Mouse (Mus musculus) ES-Bruce4 (cell line): Measurements from ENCODE around the gene Trim66. TPM values are rescaled to one million over a fixed set of nuclear protein-coding genes. Genes with fewer than 3 reads are reported as not detected.

Experiments used
- H3K27ac ChIP-seq: 2 replicates; pipeline ENCODE4 v1.5.1; 2012; ENCODE audit warnings: low read length, inconsistent platforms; ENCODE audit not compliant: insufficient read depth
- H3K27me3 ChIP-seq: 2 replicates; pipeline ENCODE4 v1.6.1; 2012; ENCODE audit warnings: mild to moderate bottlenecking, low read length, inconsistent platforms; ENCODE audit not compliant: control insufficient read depth, poor library complexity, insufficient read depth, severe bottlenecking
- H3K36me3 ChIP-seq: 2 replicates; pipeline ENCODE4 v1.6.1; 2012; ENCODE audit warnings: inconsistent platforms, mild to moderate bottlenecking, low read length, moderate library complexity; ENCODE audit not compliant: control insufficient read depth, poor library complexity, insufficient read depth, severe bottlenecking
- H3K4me1 ChIP-seq: one replicate; pipeline ENCODE4 v1.8.1; 2011; ENCODE audit warnings: low read length; ENCODE audit not compliant: control insufficient read depth, insufficient read depth
- H3K4me3 ChIP-seq: 2 replicates; pipeline ENCODE4 v1.5.1; 2011; ENCODE audit warnings: low read depth, mild to moderate bottlenecking, low read length
- H3K9ac ChIP-seq: 2 replicates; pipeline ENCODE4 v1.6.1; 2012; ENCODE audit warnings: low read depth, mild to moderate bottlenecking, inconsistent platforms; ENCODE audit not compliant: poor library complexity, severe bottlenecking
- H3K9me3 ChIP-seq: replicated peaks from 2 replicates; pipeline ENCODE4 v1.6.1; 2012; ENCODE audit warnings: mild to moderate bottlenecking, low read length, inconsistent platforms; ENCODE audit not compliant: control insufficient read depth, poor library complexity, insufficient read depth, severe bottlenecking
- CTCF ChIP-seq: IDR thresholded peaks from one replicate; pipeline ENCODE4 v1.8.1; 2011; ENCODE audit warnings: low read depth, low read length
- EP300 ChIP-seq: IDR thresholded peaks from 2 replicates; pipeline ENCODE4 v1.6.1; 2011; ENCODE audit warnings: low read depth, low read length; ENCODE audit not compliant: insufficient read depth
- POLR2A ChIP-seq: IDR thresholded peaks from one replicate; pipeline ENCODE4 v1.8.1; 2011; ENCODE audit warnings: low read length; ENCODE audit not compliant: insufficient read depth
- polyA plus RNA-seq: library from polyadenylated mRNA; stranded (reverse); fragments of >200 nt; gene quantifications from 2 replicates; pipeline ENCODE4 v1.2.4, GENCODE M21; 2011; ENCODE audit warnings: low read depth; ENCODE audit not compliant: missing spikeins, insufficient read depth, insufficient read length

The Trim66 gene
- polyA plus RNA-seq, 1 experiment, result 0.63 TPM

DNA sequence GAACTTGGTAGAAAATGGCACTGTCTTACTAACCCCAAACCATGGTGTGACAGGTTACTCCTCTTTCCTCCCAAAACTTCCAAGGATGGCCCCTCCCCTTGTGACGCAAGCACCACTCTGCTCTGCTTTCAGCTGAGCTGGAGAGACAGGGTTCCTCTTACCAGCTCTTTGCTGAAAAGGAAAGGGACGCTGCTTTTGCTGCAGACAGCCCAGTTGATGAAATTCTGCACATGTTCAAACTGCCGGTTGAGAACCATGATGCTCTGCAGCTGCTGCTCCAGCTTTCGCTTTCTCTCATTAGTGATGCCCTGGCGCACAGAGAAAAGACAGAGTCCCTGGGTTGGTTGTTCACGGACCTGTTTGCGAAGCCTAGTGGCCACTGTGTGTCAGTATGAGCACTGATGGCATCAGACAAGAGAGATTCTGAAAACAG is 27.2 kb downstream of the Trim66 start:
- Histone ChIP-seq H3K9ac (no peak overlapping the region), H3K4me3 (no peak overlapping the region), H3K4me1 (no peaks in the 10 kb centered on the region), H3K27ac (no peak overlapping the region), H3K27me3 (no peaks in the 10 kb centered on the region), H3K36me3 (no peaks in the 10 kb centered on the region), H3K9me3 (no peaks in the 10 kb centered on the region)
- no peak for TF ChIP-seq POLR2A
- TF ChIP-seq EP300, result no peak

DNA sequence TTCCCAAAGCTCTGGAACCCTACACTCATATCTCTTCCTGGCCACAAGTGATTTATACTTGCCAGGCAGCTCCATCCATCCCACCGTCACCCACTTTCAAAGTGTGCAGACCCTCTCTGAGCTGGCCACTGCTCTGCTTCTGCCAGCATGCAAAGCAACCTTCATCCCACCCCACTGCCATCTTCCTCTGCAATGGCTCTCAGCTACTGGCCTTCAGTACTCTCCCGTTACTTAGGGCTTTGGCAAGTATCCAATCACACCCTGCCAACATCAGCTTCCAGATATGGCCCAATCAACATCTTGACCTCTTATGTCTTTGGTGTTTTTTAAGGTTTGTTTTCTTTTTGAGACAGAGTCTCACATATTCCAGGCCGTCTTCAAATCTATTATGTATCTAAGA is 30.0 kb downstream of the Trim66 start:
- TF ChIP-seq POLR2A (no peak), CTCF (no peak), EP300 (no peak)
- H3K36me3 ChIP-seq, result no peaks in the 10 kb centered on the region

DNA sequence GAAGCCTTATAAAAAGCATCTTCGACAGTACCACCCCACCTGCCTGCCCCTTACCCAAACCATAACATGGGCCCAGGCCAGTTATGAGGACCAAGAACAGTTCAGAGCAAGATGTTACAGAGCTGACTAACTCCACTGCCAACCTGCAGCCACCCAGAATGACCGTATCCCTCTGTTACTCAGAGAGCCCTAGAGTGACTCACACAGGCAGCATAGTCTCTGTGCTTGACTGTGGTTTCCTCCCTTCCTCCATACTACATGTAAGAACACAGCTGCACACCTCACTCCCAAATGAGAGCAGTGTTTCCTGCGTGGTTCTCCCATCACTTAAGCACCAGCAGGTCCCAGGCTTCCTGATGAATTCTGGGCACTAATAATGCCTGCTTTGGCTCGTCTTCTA is 37.2 kb downstream of the Trim66 start:
- Histone ChIP-seq H3K36me3 (no peaks in the 10 kb centered on the region), H3K27me3 (no peaks in the 10 kb centered on the region)
- TF ChIP-seq POLR2A (no peak), CTCF (no peak), EP300 (no peak)

More for the DNA sequence above, 30.0 kb downstream of the Trim66 start:
- no peaks in the 10 kb centered on the region for H3K9me3 ChIP-seq
- H3K9ac ChIP-seq, result no peak overlapping the region
- H3K4me1 ChIP-seq, result no peaks in the 10 kb centered on the region
- H3K27ac ChIP-seq, result no peak overlapping the region
- no peaks in the 10 kb centered on the region for H3K27me3 ChIP-seq
- H3K4me3 ChIP-seq, result no peak overlapping the region

DNA sequence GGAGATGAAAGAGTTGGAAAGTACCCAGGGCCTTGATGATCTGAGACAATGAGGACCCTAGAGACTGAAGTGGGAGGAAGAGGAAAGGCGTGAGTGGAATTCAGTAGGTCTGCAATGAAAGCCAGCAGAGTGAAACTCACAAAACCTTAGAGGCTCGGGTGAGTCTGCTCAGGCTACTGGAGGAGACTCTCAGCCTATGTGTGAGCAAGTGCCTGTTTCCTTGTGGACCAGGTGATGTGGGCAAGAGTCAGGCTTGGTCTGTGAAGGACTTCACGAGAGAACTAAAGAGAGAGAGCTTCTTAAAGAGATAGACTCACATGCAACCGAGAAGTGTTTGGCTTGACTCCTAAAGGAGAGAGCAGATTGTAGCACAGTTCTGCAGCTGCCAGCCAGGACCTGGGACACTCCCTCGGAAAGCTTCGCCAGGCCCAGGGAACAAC is 39.7 kb downstream of the Trim66 start:
- Histone ChIP-seq H3K36me3 (no peaks in the 10 kb centered on the region), H3K27ac (no peak overlapping the region), H3K9me3 (no peaks in the 10 kb centered on the region), H3K4me3 (no peak overlapping the region), H3K4me1 (no peaks in the 10 kb centered on the region), H3K27me3 (no peaks in the 10 kb centered on the region), H3K9ac (no peak overlapping the region)
- TF ChIP-seq CTCF (no peak), EP300 (no peak), POLR2A (no peak)

More for the DNA sequence above, 37.2 kb downstream of the Trim66 start:
- Histone ChIP-seq H3K9ac (no peak overlapping the region), H3K9me3 (no peaks in the 10 kb centered on the region), H3K27ac (no peak overlapping the region), H3K4me1 (no peaks in the 10 kb centered on the region), H3K4me3 (no peak overlapping the region)

DNA sequence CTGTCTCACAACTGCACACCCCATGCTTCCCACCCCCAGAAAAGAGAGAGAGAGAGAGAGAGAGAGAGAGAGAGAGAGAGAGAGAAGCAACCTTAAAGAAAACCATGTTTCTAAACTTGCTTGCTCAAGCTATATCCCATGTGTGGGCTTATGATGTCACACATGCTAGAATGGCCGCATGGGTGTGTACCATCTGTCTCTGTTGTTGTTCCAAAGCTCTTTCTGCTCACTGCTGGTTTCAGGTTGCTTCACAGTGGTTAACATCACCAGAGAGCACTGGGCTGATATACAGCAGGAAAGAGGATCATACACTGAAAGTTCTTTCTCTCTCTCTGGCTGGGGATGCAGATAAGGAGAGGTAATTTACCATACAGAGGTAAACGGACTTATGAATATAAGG is 40.3 kb downstream of the Trim66 start:
- TF ChIP-seq CTCF (no peak), POLR2A (no peak), EP300 (no peak)
- Histone ChIP-seq H3K36me3 (no peaks in the 10 kb centered on the region), H3K27ac (no peak overlapping the region), H3K4me3 (no peak overlapping the region), H3K27me3 (no peaks in the 10 kb centered on the region), H3K9ac (no peak overlapping the region), H3K9me3 (no peaks in the 10 kb centered on the region), H3K4me1 (no peaks in the 10 kb centered on the region)

DNA sequence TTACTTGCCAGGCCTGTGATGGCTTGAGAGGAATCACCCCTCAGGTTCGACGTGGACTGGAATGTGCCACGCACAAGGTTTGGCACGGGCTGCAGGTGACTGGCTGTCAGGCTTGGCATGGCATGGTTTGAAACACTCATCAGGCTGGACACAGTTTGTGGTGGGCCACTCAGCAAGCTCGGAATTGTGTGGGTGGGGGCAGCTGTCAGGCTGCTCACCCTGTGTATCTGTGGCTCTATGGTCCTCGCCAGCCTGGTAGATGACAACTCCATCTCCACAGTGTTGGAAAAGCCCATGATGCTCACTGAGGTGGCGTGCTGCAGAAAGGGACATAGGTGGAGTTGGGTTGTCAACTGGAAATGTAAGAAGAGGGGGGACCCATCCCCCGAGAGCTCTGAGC is 47.2 kb downstream of the Trim66 start:
- no peak overlapping the region for H3K4me3 ChIP-seq
- no peak overlapping the region for H3K27ac ChIP-seq
- no peak for TF ChIP-seq CTCF
- no peak for TF ChIP-seq EP300
- TF ChIP-seq POLR2A, result no peak
- no peaks in the 10 kb centered on the region for H3K9me3 ChIP-seq
- no peaks in the 10 kb centered on the region for H3K27me3 ChIP-seq
- no peaks in the 10 kb centered on the region for H3K4me1 ChIP-seq
- no peaks in the 10 kb centered on the region for H3K36me3 ChIP-seq
- no peak overlapping the region for H3K9ac ChIP-seq
